Mouse (Mus musculus) small intestine, adult 10 weeks (tissue): ENCODE data around the gene Tsga8. TPM values are rescaled to one million over a fixed set of nuclear protein-coding genes. Genes with fewer than 3 reads are reported as not detected.

Experiments
- polyA plus RNA-seq: library from polyadenylated mRNA; stranded (reverse); fragments of 350-450 nt; fragmentation: Illumina TruSeq; extraction: RNeasy Lipid Tissue Mini Kit (QIAGEN cat#74804); gene quantifications from one replicate; pipeline ENCODE4 v1.2.3, GENCODE M21; 2014; ENCODE audit warnings: low replicate concordance

The Tsga8 gene
- polyA plus RNA-seq = not detected

DNA sequence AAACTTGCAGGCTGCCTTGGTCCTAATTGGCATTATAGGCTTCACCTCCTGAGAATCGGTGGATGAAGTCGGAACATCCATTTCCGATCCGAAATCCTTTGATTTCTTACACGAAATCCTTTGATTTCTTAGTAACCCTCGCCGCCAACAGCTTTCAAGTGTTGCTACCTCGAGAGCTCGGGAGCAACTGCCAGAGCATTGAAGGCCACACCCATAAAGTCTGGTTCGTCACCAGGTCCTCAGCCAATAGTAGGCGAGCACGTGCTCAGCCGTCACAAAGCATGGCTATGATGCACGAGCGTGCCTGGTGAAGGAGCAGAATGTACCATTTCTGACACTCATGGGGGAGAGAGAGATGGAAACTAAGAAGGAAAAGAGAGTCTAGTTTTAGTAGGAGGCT is at the start of gene Tsga8:
Tsga8 (minus strand) TSS at position 327 of the 400 bp plus-strand sequence.

